Mouse (Mus musculus) left cerebral cortex, postnatal 4 days (tissue): ENCODE measurements around the gene Cstb. TPM values are rescaled to one million over a fixed set of nuclear protein-coding genes. Genes with fewer than 3 reads are reported as not detected.
A peak's percentile ranks its signal among the peaks of the same experiment; 100 is the strongest.

Experiments used
- DNase-seq: peaks from one replicate; pipeline ENCODE4 v3.0.0-alpha.2; 2022
- intact Hi-C: fragments of 180-260 bp; cut with DNase I; formaldehyde crosslinking; loops from one replicate; pipeline ENCODE4 v1.15.1; 2025
- microRNA-seq: library from miRNA; unstranded; fragments of <30 nt; microRNA quantifications from one replicate; pipeline ENCODE4 v1.2.0, GENCODE M21; 2022
- total RNA-seq, 2 experiments: library from RNA; stranded (reverse); gene quantifications; 2 replicates each; pipeline ENCODE4 v1.2.3; 2021

Gene Cstb
- total RNA-seq, 2 experiments from 2014 or later, result 40.0 to 40.8 TPM

DNA sequence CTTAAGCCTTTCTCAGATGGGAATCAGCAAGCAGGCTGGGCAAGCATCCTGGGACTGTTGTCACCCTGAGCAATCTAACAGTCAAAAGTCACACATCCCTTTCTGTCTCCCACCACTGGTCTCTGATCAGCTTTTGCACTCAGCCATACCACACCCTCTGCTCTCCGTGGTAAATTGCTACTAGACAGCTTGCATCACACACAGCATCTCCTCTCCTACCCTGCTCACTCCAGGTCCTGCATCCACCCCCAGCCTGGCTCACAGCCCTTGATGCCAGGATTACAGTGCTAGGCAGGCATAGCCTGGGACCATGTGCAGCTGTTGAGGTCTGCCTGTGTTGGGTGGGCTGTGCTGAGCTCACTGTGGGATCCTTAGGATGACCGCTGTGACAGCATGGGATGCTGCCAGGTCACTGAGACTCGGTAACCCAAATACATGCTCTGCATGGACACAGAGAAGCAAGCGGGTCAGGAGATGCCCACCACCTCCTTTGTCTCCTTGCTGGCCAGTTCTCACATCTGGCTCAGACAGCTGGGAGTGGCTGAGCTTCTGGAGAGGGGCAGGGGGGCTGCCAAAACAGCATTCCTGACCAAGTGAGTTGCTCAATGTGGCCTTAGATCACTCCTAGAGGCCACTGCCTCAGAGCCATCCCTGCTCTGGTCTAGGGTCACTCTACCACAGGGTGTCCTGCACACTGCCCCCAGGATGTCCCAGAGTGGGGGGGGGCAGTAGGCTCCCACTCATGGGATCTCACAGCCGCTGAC lies 33.1 kb downstream of the Cstb start:
- intact Hi-C loops, result no loop called here
- DNase-seq, result no peak

DNA sequence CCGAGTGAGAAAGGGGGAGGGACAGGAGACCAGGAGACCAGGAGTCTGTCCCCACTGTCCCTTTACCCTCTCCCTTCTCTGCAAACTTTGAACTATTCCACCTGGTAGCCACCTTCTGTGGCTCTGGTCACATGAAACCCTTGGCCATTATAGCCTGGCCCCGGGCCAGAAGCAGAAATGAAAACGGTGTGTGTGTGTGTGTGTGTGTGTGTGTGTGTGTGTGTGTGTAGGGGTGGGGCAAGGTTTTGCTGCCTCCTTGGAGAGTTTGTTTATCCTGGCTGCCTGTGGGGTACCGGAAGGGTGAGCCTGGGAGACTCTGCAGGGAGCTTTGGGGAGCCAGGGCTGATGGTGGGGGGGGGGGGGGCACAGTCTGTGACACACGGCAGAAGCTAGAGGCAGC lies 35.0 kb downstream of the Cstb start:
- no peak for DNase-seq
- intact Hi-C loops, result no loop called here

DNA sequence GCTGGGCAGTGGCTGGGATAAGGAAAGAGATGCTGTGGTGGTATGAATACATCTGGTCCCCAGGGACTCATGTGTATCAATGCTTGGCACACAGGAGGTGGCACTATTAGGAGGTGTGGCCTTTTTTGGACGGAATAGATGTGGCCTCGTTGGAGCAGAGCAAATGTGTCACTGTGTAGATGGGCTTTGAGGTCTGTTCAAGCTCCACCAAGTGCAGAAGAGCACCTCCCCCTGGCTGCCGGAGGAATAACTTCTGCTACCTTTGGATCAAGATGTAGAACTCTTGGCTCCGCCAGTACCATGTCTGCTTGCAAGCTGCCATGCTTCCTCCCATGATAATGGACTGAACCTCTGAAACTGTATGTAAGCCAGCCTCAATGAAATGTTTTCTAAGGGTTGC lies 36.3 kb downstream of the Cstb start:
- intact Hi-C loops, result no loop called here
- DNase-seq, result no peak

DNA sequence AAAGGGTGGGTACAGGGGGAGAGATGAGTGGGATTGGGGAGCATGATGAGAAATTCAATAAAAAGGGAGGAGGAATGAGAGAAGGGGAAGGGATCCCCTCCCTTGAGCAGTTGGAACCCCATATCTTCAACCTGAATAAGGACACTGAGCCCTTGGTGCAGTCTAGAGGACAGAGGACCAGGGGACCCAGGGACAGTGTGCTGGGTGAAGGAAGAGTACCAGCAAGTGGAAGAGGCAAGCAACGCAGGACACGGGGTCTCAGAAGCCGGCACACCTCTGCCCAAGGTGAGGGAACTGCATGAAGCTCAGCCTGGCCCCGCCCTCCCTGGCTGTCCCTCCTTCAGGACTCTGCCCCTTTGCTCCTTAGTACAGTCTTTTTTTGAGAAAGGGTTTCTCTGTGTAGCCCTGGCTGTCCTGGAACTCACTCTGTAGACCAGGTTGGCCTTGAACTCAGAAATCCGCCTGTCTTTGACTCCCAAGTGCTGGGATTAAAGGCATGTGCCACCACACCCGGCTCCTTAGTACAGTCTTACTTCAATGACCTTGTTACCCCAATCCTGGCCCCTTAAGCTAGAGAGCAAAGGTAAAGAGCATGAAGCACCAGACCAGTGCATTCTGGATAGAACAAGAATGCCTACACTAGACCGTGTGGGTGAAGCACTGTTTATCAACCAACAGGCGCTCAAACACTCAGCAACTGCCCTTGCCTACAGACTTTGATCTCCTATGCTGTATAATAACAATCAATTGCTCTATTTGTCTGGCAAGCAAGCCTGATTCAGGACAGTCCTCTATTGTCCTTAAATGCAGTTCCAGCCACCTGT lies 37.7 kb downstream of the Cstb start:
- intact Hi-C loops, result no loop called here
- DNase-seq, result no peak

DNA sequence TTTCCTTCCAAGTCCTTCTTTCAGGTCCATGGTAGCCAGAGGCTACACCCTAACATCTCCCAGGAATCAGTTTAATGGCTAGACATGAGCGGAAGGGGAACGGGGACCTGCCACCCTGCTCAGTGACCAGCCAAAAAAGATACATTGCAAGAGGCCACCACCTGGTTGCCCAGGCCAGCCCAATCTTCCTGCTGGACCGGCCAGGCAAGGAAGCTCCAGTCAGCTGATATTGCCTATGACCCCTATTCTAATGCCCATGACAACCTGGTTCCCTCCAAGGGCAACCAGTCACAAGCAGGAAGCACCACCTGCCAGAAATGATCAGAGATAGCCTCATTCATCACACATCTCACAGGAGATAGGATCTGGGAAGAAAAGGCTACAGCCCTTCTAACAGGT lies 38.3 kb downstream of the Cstb start:
- DNase-seq, result no peak
- intact Hi-C loops, result no loop called here

DNA sequence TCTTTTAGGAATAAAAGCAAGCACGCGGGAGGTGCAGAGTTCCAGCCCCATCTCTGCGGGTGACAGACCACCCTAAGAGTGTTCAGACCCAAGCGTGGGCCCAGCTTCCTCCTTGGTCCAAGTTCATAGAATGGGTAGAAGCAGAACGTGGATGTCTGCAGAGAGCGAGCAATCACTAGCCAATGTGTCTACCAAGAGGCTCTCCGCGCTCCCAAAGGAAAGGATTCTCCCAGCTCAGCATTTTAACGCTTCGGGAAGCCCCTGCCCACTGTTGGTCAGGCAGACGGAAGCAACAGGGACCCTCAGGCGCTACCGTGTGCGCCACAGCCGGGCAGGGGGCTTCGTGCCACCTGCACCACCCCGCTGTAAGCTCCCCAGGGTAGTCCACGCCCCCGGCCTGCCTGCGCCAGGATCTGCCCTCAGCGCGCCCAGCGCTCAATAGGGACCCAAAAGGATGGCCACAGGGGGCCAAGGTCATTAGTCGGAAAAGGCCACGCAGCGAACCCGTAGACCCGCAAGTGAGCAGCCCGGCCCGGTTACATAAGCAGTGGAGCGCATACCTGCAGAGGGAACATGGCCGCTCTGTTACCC lies 38.8 kb downstream of the Cstb start:
- no peak for DNase-seq
- intact Hi-C loops, result no loop called here

DNA sequence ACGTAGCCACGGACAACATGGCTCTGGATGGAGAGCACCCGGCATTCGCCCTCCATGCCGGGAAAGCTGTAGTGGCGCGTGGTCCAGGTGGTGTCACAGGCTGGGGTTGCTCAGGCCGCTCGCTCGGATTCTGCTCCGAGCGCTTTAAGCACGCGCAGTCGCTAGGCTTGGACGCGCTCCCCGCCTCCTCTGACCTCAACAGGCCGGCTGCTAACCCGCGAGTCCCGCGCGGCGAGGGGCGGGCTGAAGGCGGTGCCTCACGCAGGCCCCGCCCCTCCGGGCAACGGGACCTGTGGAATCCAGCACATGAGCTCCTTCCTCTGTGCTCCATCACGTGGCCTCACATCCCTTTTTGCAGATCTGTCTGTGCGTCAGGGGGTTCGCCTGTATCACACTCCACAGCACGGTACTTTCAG lies 39.3 kb downstream of the Cstb start, which contains the start of gene Pdxk:
Gene Pdxk (minus strand): TSS at position 184 of the 416 bp plus-strand sequence.
- peak; percentile 92 for DNase-seq
- intact Hi-C loops, result loop anchor here (5.0 kb wide), 1 partner anchor 1073 kb away; no protein-coding TSS in a partner anchor

DNA sequence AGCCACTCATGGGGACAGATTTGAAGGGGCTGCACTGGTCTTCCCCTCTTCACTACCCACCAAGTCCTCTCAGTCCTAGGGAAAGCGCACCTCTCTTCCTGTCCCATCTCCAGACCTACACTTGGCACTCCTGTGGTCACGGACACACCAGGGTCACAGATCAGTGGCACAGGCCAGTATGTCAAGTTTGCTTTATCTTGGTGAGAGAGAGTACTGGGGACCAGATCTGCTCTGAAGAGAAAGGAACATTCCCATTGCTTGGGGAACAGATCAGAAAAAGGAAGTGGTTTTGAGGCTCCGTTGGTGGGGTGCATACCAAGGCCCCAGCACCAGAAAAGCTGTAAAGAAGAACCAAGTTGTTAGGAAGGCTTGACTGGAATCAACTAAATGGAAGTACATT lies 40.0 kb downstream of the Cstb start:
- intact Hi-C loops, result loop anchor here (5.0 kb wide), 1 partner anchor 1072 kb away; no protein-coding TSS in a partner anchor
- DNase-seq, result no peak

DNA sequence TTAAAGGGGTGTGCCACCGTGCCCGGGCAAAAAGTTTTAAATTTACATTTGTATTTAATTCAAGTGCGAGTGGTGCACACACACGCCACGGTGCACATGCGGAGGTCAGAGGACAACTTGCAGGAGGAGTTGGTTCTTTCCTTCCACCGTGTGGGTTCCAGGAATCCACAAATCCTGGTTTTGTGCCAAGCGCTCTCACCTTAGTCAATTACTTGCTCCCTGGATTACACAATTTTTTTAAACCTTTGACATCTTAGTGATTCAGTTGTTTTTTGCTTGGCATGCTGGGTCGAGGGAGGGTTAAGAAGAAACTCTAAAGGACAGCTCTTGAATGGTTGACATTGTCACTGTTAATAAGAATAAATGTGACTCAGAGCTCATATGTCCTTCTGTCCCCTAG lies 41.2 kb downstream of the Cstb start:
- intact Hi-C loops, result loop anchor here (5.0 kb wide), 1 partner anchor 1071 kb away; no protein-coding TSS in a partner anchor
- no peak for DNase-seq

DNA sequence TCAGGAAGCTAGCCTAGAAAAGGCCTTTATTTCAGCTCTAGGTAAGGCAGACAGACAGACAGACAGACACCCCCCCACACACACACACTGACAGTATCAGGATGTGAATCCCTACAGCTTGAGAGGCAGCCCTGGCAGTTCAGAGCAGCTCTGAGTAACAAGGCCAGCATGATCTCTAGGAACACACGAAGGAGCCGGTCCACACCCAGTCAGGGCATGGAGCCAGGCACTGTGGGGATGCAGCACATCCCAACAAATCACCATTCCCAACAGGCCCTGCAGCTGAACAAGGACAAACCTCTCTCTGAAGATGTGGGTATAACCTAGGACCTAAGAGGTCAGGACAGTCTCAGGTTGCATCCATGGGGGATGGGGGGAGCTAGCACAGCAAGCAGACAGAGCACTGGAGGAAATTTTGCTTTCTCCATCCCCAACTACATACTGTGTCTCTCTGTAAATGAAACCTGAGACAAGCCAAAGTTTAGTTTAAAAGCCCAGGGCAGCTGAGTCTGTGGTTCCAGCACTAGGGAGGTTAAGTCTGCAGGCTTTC lies 42.4 kb downstream of the Cstb start:
- intact Hi-C loops, result loop anchor here (5.0 kb wide), 1 partner anchor 1069 kb away; no protein-coding TSS in a partner anchor
- peak; percentile 35 for DNase-seq

DNA sequence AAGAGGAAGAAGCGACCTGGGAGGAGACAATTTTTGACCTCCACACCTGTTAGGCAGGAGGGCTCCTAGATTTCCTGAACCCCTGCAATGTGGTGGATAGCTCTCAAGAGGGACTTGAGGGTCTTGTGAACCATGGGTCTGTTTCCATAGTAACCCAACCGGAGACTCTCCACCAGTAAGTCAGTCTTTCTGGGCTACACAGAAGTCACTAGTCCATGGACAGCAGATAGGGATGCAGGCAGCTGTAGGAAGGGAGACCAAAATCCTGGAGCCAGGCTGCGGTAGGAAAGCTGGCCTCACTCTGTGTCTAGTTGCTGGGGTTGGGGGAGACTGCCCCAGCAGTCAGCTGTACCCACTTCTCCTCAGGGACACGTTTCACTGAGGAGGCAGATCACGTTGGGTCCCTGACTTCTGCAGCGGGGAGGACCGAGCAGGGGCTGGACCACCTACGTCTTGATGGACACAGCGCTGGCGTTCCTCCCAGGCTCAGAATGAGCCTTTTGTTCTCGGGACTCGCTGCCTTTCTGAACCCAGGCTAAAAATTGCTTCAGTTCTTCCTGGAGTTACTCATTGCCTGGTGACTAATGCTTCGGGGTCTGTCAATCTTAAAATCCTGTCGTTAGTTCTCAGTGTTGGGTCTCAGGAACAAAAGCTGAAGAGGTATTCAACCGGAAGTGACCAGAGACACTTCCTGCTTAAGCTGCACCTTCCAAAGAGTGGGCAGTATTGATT lies 45.3 kb downstream of the Cstb start:
- intact Hi-C loops, result no loop called here
- peak; percentile 62 for DNase-seq

DNA sequence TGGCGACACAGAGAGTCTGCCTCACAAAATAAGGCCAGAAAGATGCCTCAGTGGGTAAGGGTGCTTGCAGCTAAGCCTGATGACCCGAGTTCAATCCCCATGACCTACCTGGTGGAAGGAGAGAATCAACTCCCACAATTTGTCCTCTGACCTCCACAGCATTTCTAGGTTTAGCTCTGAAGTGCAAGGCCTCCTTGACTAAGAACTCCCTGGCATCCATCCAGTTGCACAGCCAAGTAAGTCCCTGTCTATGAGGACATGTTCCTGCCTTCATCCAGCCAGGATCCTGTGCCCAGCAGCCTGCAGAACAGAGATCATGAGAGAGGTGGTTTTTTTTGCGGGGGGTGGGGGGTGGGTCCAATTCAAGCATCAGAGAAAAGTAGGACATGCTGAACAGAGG lies 46.6 kb downstream of the Cstb start:
- intact Hi-C loops, result no loop called here

DNA sequence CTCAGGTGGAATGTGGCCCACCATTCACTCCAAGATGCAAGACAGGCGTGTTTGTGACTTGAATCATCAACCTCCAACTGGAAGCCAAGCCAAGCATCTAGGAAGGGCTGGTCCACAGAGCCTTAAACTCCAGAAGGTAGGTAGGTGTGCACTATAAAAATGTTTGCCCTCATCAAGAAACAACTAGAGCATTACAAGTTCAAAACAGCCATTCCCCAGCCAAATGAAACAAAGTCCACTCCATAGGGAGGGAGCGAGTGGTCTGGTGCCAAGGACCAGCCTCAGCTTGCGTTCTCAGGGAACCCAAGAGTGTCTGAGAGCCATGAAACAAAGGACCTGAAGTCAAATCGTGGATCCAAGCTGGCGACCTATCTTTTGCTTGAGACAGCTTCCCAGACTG lies 48.0 kb downstream of the Cstb start:
- intact Hi-C loops, result no loop called here
- no peak for DNase-seq

More for the DNA sequence above, 46.6 kb downstream of the Cstb start:
- no peak for DNase-seq

DNA sequence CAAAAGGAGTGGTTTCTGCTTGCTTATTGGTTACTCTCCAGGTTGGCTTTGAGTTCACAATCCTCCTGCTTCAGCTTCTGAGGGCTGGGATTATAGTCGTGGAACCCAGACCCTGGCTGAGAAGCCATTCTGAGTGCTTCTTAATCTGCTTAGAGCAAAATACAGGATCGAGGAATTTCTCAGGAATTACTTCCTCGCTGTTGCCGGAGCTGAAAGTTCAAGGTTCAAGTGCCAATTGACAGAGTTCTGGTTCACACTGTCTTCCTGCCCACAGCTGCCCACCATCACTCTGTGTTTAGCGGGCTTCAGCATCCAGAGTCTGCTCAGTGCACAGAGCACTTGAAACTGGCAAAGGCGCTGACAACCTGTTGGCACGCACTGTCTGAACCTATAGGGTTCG lies 49.3 kb downstream of the Cstb start:
- intact Hi-C loops, result no loop called here
- no peak for DNase-seq

DNA sequence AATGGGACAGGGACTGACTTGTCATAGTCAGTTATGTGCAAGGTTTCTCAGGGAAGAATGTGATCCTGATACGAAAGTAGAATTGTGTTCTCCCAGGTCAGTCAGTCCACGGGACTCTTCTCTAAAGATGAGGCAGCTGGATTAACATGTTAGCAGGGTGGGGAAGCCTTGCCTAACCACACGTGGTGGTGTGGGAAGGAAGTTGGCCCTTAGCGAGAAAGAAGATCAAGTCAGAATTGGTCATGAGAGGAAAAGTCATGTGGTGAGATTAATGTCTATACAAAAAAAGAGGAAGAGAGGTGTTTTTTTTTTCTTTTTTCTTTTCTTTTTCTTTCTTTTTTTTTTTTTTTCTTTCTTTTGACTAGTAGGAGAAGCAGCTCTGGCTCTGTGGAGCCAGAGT lies 51.4 kb downstream of the Cstb start:
- no peak for DNase-seq
- intact Hi-C loops, result no loop called here

Small RNA genes lying within 50 kb of the gene (microRNA-seq; reads per million reads assigned to microRNA genes)
- not detected for gene Mir6410
- 3.0 reads per million, percentile 1 among the genes with 10 or more reads in this experiment for gene Mir6907
- gene Mir6908, result not detected

Other genes starting within 250 kb of the Cstb start
- 10 to 100 TPM; 22.6 to 23.7 TPM for gene Pwp2, start 240.5 kb upstream of the Cstb start, total RNA-seq
- 10 to 100 TPM; 85.8 to 86.5 TPM for gene Trappc10, start 181.0 kb upstream of the Cstb start, total RNA-seq
- gene Agpat3, start 73.2 kb upstream of the Cstb start, total RNA-seq, result 100 to 1,000 TPM; 169 to 181 TPM
- 100 to 1,000 TPM; 295 to 298 TPM for gene Rrp1, start 12.6 kb upstream of the Cstb start, total RNA-seq
- 10 to 100 TPM; 41.1 to 45.1 TPM for gene Pdxk, start 39.3 kb downstream of the Cstb start, total RNA-seq
- not detected for gene Olfr1358, start 91.8 kb downstream of the Cstb start, total RNA-seq
- 10 to 100 TPM; 30.0 to 39.9 TPM for gene Ilvbl, start 148.7 kb downstream of the Cstb start, total RNA-seq
- gene Syde1, start 166.3 kb downstream of the Cstb start, total RNA-seq, result 1 to 10 TPM; 4.1 to 4.7 TPM
- gene Olfr1357, start 192.4 kb downstream of the Cstb start, total RNA-seq, result not detected